Mouse (Mus musculus) duodenum, adult 2 months (tissue): Measurements from ENCODE around the gene Tbck. TPM values are rescaled to one million over a fixed set of nuclear protein-coding genes. Genes with fewer than 3 reads are reported as not detected.

Source experiments
- polyA plus RNA-seq: library from polyadenylated mRNA; depleted of rRNA; stranded (reverse); fragments of >200 nt; gene quantifications from 2 replicates; pipeline ENCODE4 v1.2.3, GENCODE M21; 2012; ENCODE audit warnings: low replicate concordance; rRNA removed

Gene Tbck
- polyA plus RNA-seq = 1.7 and 2.3 TPM in 2 replicates

GRCm38 (mm10) chr3:132683447-132684230, at the start of gene Tbck:
Gene Tbck, plus strand, starts transcription at chr3:132684144.

DNA sequence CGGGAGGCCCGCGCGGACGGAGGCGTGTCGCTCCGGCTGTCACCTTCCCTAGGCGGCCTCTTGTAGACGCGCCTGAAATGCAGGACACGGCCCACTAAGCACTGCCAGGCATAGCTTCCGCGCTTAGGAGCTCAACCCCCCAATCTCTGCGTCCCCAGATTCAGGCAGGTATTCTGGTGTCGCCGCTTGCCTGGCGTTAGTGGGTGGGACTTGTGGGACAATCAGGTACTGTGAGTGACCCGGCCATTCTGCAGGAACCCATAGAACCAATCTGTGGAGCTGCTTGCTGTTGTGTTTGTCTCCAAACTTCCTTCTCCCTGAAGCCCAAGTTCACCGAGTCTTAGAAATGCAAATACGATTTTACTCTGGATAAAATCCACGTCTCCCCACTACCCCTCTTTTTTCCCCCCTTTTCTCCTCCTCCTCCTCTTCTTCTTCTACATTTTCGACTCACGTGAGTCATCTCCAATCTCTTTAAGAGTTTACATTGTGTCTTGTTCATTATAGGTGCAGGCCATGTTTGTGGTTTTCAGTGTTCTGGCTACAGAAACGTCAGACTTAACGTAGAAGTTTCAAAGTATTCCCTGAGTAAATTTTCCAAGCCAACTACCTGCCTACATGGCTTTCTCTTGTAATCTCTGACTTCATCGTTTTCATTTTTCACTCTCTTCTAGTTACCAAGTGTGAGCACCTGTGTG, 436 bp downstream of the Tbck start, which contains the start of gene Aimp1:
Gene Aimp1 (minus strand): TSS at position 140 of the 698 bp plus-strand sequence.

Other genes with a start within 250 kb of the Tbck start
- gene Gimd1, start 54.3 kb upstream of the Tbck start, polyA plus RNA-seq = 4.4 and 16.1 TPM in 2 replicates
- 2.4 and 2.5 TPM in 2 replicates for gene Aimp1, start 226 bp downstream of the Tbck start, polyA plus RNA-seq